Mouse (Mus musculus): Measurements from ENCODE around the gene AY358078. TPM values are rescaled to one million over a fixed set of nuclear protein-coding genes. Genes with fewer than 3 reads are reported as not detected.
"Not testable (repeated sequence)": the region's sequence is repeated elsewhere in the genome, so short reads cannot be mapped to it uniquely, and the experiment has no call there.

Gene AY358078
- total RNA-seq (2014; rRNA removed): not detected in 2 replicates
- polyA plus RNA-seq (2015; fragmentation: Nextera tagmentation; extraction: Ambion mirVana): not detected in 2 replicates

DNA sequence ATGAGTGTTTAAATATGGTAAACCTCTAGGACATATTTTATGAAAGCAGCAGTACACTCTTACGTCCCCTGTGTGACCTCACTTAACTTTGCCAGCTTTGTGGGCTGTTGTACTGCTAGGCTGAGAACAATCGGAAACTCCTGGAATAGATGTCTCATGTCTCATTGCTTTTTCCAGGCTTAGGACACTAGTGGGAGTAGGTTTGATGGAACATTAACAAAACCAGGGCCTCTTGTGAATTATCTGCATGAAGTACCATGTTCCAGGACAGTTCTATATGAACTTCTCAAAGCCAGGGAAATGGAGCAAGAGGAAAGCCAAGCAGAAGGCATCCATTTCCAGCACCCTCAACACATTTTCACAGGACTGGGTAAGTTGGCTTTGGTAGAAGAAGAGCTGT is at the start of gene AY358078:
AY358078 (plus strand) TSS at position 301 of the 400 bp plus-strand sequence.
- Histone ChIP-seq H3K4me3 (ENCODE audit: low read depth, low read length) (no peak within 1 kb of the TSS), H3K36me3 (ENCODE audit: insufficient read depth) (no peaks in the 10 kb centered on the region)
- no peak for ATAC-seq

DNA sequence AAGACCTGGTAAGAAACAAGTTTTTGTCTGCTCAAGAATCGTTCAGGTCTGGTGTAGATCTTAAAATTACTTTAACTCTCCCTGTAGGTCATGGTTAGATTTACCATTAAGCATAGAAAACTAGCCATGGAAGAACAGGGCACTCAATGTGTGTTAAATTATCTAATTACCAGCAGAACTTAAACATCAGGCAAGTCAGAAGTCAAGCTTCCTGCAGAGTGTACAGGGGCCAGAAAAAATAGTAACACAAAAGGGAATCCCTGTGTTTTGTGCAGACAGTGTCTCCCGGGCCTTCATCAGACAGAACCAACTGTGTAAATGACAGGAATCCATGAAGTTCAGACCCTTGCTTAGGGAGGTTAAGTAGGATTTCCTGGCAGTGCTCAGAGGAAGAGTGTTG is 43.9 kb upstream of the AY358078 start:
- Histone ChIP-seq H3K36me3 (ENCODE audit: insufficient read depth) (no peaks in the 10 kb centered on the region), H3K27me3 (ENCODE audit: insufficient read depth, low read length) (no peaks in the 10 kb centered on the region), H3K9me3 (ENCODE audit: low read length) (no peaks in the 10 kb centered on the region), H3K4me1 (ENCODE audit: insufficient read depth) (no peaks in the 10 kb centered on the region), H3K27ac (ENCODE audit: low read depth, low read length) (no peak overlapping the region), H3K9ac (no peak overlapping the region), H3K4me3 (ENCODE audit: low read depth, low read length) (no peak overlapping the region), H3K4me2 (ENCODE audit: low read depth) (no peak overlapping the region)
- ATAC-seq: no peak
- DNase-seq: no peak
- no peak for TF ChIP-seq CTCF (IDR thresholded peaks at IDR 0.05; ENCODE audit: low read depth)
- 75% methylated on average over 2 of the region's 2 CpGs for WGBS

More for the DNA sequence above, at the start of gene AY358078:
- no peak for TF ChIP-seq CTCF (IDR thresholded peaks at IDR 0.05; ENCODE audit: low read depth)
- Histone ChIP-seq H3K9me3 (ENCODE audit: low read length) (no peaks in the 10 kb centered on the region), H3K27ac (ENCODE audit: low read depth, low read length) (no peak within 1 kb of the TSS), H3K4me2 (ENCODE audit: low read depth) (no peak within 1 kb of the TSS), H3K27me3 (ENCODE audit: insufficient read depth, low read length) (no peaks in the 10 kb centered on the region), H3K4me1 (ENCODE audit: insufficient read depth) (no peaks in the 10 kb centered on the region), H3K9ac (no peak within 1 kb of the TSS)
- WGBS: 90% methylated on average over 2 of the region's 2 CpGs
- no peak for DNase-seq

DNA sequence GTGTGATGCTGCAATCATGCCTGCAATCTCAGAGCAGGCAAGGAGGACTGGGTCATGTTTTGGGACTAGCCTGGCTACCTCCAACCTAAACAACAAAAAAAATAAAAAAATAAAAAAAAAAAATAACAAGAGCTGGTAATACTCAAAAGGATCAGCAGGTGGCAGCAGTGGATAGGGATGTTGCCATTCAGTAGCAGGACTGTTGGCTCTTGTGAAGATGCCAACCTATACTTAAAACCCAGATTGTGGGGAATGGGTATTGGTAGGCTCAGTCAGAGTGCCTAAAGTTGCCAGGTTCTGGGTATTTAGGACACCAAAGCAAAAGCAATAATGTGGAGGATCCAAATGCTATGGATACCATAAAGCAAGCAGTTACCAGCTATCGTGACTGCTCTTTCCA is 28.5 kb upstream of the AY358078 start:
- not testable (repeated sequence) for H3K9me3 ChIP-seq (ENCODE audit: low read length); H3K9ac ChIP-seq; H3K27ac ChIP-seq (ENCODE audit: low read depth, low read length); H3K36me3 ChIP-seq (ENCODE audit: insufficient read depth); H3K4me1 ChIP-seq (ENCODE audit: insufficient read depth); H3K4me2 ChIP-seq (ENCODE audit: low read depth); H3K27me3 ChIP-seq (ENCODE audit: insufficient read depth, low read length); H3K4me3 ChIP-seq (ENCODE audit: low read depth, low read length)
- WGBS: 88% methylated on average over 1 of the region's 1 CpGs
- ATAC-seq (peak; percentile 58; the same call in 1 of the 2 replicates), DNase-seq (peak; percentile 20)
- TF ChIP-seq CTCF (IDR thresholded peaks at IDR 0.05; ENCODE audit: low read depth): peak; percentile 54

DNA sequence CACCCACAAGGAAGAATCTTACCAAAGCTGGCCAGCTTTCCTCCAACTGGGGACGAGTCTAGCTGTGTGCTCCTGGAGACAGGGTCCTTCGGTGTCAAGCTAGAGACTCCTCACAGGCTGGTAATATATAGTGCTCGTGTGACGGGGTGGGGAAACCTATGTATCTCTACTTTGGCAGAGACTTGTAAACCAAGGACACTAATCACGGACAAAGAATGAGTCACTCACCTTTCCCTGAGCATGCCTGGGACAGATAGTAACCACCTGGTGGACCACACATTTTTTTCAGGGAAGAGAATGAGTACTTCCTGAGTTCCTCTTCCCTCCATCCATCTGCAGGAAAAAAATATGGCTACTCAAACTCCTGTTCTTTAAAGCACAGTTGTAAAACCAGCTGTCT is 26.4 kb upstream of the AY358078 start, which contains the start of gene Ang4:
Ang4 (minus strand) TSS at position 101 of the 400 bp plus-strand sequence.
- H3K9ac ChIP-seq: no peak within 1 kb of the TSS
- no peak within 1 kb of the TSS for H3K4me2 ChIP-seq (ENCODE audit: low read depth)
- ATAC-seq (no peak), DNase-seq (no peak)
- no peaks in the 10 kb centered on the region for H3K9me3 ChIP-seq (ENCODE audit: low read length)
- 81% methylated on average over 5 of the region's 5 CpGs for WGBS
- TF ChIP-seq CTCF (IDR thresholded peaks at IDR 0.05; ENCODE audit: low read depth): no peak
- no peaks in the 10 kb centered on the region for H3K27me3 ChIP-seq (ENCODE audit: insufficient read depth, low read length)
- H3K4me1 ChIP-seq (ENCODE audit: insufficient read depth): no peaks in the 10 kb centered on the region
- H3K4me3 ChIP-seq (ENCODE audit: low read depth, low read length): no peak within 1 kb of the TSS
- H3K27ac ChIP-seq (ENCODE audit: low read depth, low read length): no peak within 1 kb of the TSS
- no peaks in the 10 kb centered on the region for H3K36me3 ChIP-seq (ENCODE audit: insufficient read depth)

DNA sequence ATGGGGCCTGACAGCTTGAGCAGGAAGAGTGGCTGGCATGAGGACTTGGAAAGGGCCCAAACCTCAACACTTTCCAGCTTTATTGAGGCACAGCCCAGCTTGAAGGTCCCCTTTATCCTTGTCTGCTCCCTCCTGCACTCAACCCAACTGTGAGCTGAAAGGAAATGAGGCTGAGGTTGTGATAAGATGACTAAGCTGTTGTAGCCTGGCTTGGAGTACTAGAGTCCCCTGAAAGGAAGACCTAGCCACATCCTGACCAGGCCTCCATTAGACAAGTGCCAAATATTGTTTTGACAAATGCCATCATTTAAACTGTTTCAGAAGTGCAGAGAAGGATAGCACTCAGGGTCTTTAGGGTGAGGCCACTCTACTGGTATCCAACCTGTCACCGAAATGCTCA is 22.1 kb upstream of the AY358078 start:
- no peak overlapping the region for H3K27ac ChIP-seq (ENCODE audit: low read depth, low read length)
- H3K27me3 ChIP-seq (ENCODE audit: insufficient read depth, low read length): no peaks in the 10 kb centered on the region
- WGBS: 97% methylated on average over 1 of the region's 1 CpGs
- H3K9me3 ChIP-seq (ENCODE audit: low read length): no peaks in the 10 kb centered on the region
- H3K9ac ChIP-seq: no peak overlapping the region
- H3K4me1 ChIP-seq (ENCODE audit: insufficient read depth): no peaks in the 10 kb centered on the region
- no peaks in the 10 kb centered on the region for H3K36me3 ChIP-seq (ENCODE audit: insufficient read depth)
- TF ChIP-seq CTCF (IDR thresholded peaks at IDR 0.05; ENCODE audit: low read depth): no peak
- DNase-seq (peak; percentile 5), ATAC-seq (no peak)
- no peak overlapping the region for H3K4me3 ChIP-seq (ENCODE audit: low read depth, low read length)
- no peak overlapping the region for H3K4me2 ChIP-seq (ENCODE audit: low read depth)

DNA sequence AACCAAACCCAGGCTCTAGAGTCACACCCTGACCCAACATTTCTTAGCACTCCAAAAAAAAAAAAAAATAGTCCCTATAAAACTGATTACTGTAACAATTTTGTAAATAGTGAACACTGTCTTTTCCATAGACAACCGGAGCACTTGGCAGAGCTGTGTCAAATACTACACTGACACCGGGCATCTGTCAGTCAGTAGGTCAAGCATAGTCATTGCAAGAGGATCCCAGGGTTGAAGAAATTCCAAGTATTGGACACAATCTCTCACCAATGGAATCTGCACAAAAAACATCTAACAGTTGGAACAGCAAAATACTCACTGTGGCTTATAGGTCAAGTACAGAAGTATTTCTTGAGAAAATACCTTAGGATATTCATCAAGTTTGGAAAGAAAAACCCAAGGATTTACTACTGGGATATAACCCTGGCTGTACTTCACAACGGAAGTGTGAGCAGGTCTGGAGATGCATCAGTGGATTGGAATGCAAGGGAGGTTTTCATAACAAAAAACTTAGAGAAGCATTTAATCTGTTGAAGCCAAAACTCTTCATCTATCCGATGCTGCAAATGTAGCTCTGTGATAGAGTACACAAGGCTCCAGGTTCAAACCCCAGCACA is 20.9 kb upstream of the AY358078 start:
- Histone ChIP-seq H3K4me2 (ENCODE audit: low read depth) (no peak overlapping the region), H3K9me3 (ENCODE audit: low read length) (no peaks in the 10 kb centered on the region), H3K27me3 (ENCODE audit: insufficient read depth, low read length) (no peaks in the 10 kb centered on the region), H3K27ac (ENCODE audit: low read depth, low read length) (no peak overlapping the region), H3K9ac (no peak overlapping the region), H3K4me1 (ENCODE audit: insufficient read depth) (no peaks in the 10 kb centered on the region), H3K4me3 (ENCODE audit: low read depth, low read length) (no peak overlapping the region), H3K36me3 (ENCODE audit: insufficient read depth) (no peaks in the 10 kb centered on the region)
- DNase-seq (no peak), ATAC-seq (no peak)
- TF ChIP-seq CTCF (IDR thresholded peaks at IDR 0.05; ENCODE audit: low read depth): no peak
- 87% methylated on average over 4 of the region's 4 CpGs for WGBS

DNA sequence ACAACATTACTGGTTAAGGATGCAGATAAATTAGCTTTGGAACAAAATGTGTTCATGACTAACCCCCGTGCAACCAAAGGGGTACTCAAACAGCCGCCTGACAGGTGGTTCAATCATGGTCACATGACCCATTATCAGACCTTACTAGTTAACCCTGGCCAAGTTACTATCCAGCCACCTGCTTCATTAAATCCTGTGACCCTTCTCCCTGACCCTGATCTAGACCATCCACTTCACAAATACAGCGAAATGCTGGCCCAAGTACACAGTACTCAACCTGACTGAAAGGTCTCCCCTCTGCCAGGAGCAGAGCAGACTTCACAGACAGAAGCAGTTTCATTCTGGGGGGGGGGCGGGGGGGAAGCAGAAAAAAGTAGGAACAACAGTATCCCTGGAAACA is 13.5 kb upstream of the AY358078 start:
- Histone ChIP-seq H3K27ac (ENCODE audit: low read depth, low read length) (no peak overlapping the region), H3K4me2 (ENCODE audit: low read depth) (no peak overlapping the region), H3K4me3 (ENCODE audit: low read depth, low read length) (no peak overlapping the region), H3K36me3 (ENCODE audit: insufficient read depth) (no peaks in the 10 kb centered on the region), H3K9ac (no peak overlapping the region), H3K9me3 (ENCODE audit: low read length) (no peaks in the 10 kb centered on the region), H3K27me3 (ENCODE audit: insufficient read depth, low read length) (no peaks in the 10 kb centered on the region), H3K4me1 (ENCODE audit: insufficient read depth) (no peaks in the 10 kb centered on the region)
- WGBS: 69% methylated on average over 4 of the region's 4 CpGs
- DNase-seq (no peak), ATAC-seq (no peak)
- TF ChIP-seq CTCF (IDR thresholded peaks at IDR 0.05; ENCODE audit: low read depth): no peak

All from forebrain, postnatal 0 days (tissue).